Mouse (Mus musculus): ENCODE measurements around the gene Adat1.
"Not testable (repeated sequence)": the region's sequence is repeated elsewhere in the genome, so short reads cannot be mapped to it uniquely, and the experiment has no call there.

Gene Adat1

GRCm38 (mm10) chr8:111939516-111940142, 52.5 kb downstream of the Adat1 start:
- no peak for DNase-seq (ENCODE audit: low read depth, low spot score)

GRCm38 (mm10) chr8:111938076-111938985, 53.8 kb downstream of the Adat1 start:
- not testable (repeated sequence) for DNase-seq (ENCODE audit: low read depth, low spot score)

GRCm38 (mm10) chr8:111937184-111937583, 54.9 kb downstream of the Adat1 start:
- DNase-seq (ENCODE audit: low read depth, low spot score) = no peak

- no peak for DNase-seq (ENCODE audit: low read depth, low spot score)
Measured at GRCm38 (mm10) chr8:111934201-111934600, 57.9 kb downstream of the Adat1 start.

GRCm38 (mm10) chr8:111933348-111934076, 58.6 kb downstream of the Adat1 start, which contains the start of gene Tmem231:
TSS of gene Tmem231 (minus strand) at chr8:111933881.
- DNase-seq (ENCODE audit: low read depth, low spot score) = peak; percentile 93

- DNase-seq (ENCODE audit: low read depth, low spot score) = no peak
Measured at GRCm38 (mm10) chr8:111932580-111933336, 59.3 kb downstream of the Adat1 start.

GRCm38 (mm10) chr8:111931721-111932120, 60.4 kb downstream of the Adat1 start:
- DNase-seq (ENCODE audit: low read depth, low spot score) = no peak

- DNase-seq (ENCODE audit: low read depth, low spot score) = no peak
Measured at GRCm38 (mm10) chr8:111929648-111930344, 62.3 kb downstream of the Adat1 start.

GRCm38 (mm10) chr8:111924976-111925375, 67.1 kb downstream of the Adat1 start:
- DNase-seq (ENCODE audit: low read depth, low spot score) = no peak

- no peak for DNase-seq (ENCODE audit: low read depth, low spot score)
Measured at GRCm38 (mm10) chr8:111923383-111923804, 68.7 kb downstream of the Adat1 start.

GRCm38 (mm10) chr8:111920971-111921370, 71.1 kb downstream of the Adat1 start:
- DNase-seq (ENCODE audit: low read depth, low spot score) = no peak

- DNase-seq (ENCODE audit: low read depth, low spot score) = no peak
Measured at GRCm38 (mm10) chr8:111919663-111920062, 72.4 kb downstream of the Adat1 start.

Data from forelimb bud, embryonic 11.5 days (tissue).